Mouse (Mus musculus): ENCODE measurements around the gene Serpinb9g. TPM values are rescaled to one million over a fixed set of nuclear protein-coding genes. Genes with fewer than 3 reads are reported as not detected.
"Not testable (repeated sequence)": the region's sequence is repeated elsewhere in the genome, so short reads cannot be mapped to it uniquely, and the experiment has no call there.

Gene Serpinb9g
- polyA plus RNA-seq (2016; fragmentation: Nextera tagmentation; extraction: Ambion mirVana) = not detected in 2 replicates

- not testable (repeated sequence) for H3K27ac ChIP-seq; H3K9ac ChIP-seq; H3K4me1 ChIP-seq; H3K4me2 ChIP-seq (replicated peaks); ATAC-seq (ENCODE audit: low FRiP score); H3K4me3 ChIP-seq; H3K36me3 ChIP-seq; H3K27me3 ChIP-seq
- 83% methylated on average over 4 of the region's 4 CpGs for WGBS
- H3K9me3 ChIP-seq (replicated peaks) = peaks cover 14% of the 10 kb centered on the region; the same call in 1 of the 2 replicates
Observed at GRCm38 (mm10) chr13:33484490-33484889, at the start of gene Serpinb9g. TSS of gene Serpinb9g (plus strand) at chr13:33484790.

- 81% methylated on average over 3 of the region's 3 CpGs for WGBS
- not testable (repeated sequence) for H3K4me1 ChIP-seq; ATAC-seq (ENCODE audit: low FRiP score); H3K4me3 ChIP-seq; H3K36me3 ChIP-seq; H3K4me2 ChIP-seq (replicated peaks); H3K9ac ChIP-seq; H3K27me3 ChIP-seq; H3K27ac ChIP-seq
- peaks cover 14% of the 10 kb centered on the region; the same call in 1 of the 2 replicates for H3K9me3 ChIP-seq (replicated peaks)
Observed at GRCm38 (mm10) chr13:33483872-33484271, 718 bp upstream of the Serpinb9g start.

- Histone ChIP-seq H3K4me1 (no peaks in the 10 kb centered on the region), H3K4me2 (replicated peaks) (no peak overlapping the region), H3K27me3 (no peaks in the 10 kb centered on the region), H3K4me3 (no peak overlapping the region), H3K9ac (no peak overlapping the region), H3K9me3 (replicated peaks) (peaks cover 31% of the 10 kb centered on the region), H3K27ac (no peak overlapping the region), H3K36me3 (no peaks in the 10 kb centered on the region)
- ATAC-seq (ENCODE audit: low FRiP score) = no peak
Observed at GRCm38 (mm10) chr13:33524629-33525028, 40.0 kb downstream of the Serpinb9g start.

GRCm38 (mm10) chr13:33532814-33533213 is 48.2 kb downstream of the Serpinb9g start:
- Histone ChIP-seq H3K9me3 (replicated peaks) (peaks cover 9% of the 10 kb centered on the region; the same call in 1 of the 2 replicates), H3K9ac (no peak overlapping the region), H3K27me3 (no peaks in the 10 kb centered on the region), H3K27ac (no peak overlapping the region), H3K4me1 (no peaks in the 10 kb centered on the region), H3K4me2 (replicated peaks) (no peak overlapping the region), H3K36me3 (no peaks in the 10 kb centered on the region), H3K4me3 (no peak overlapping the region)
- ATAC-seq (ENCODE audit: low FRiP score) = no peak

Other genes starting within 250 kb of the Serpinb9g start
- not detected in 2 replicates for gene Serpinb9e, start 235.2 kb upstream of the Serpinb9g start, polyA plus RNA-seq (2016; fragmentation: Nextera tagmentation; extraction: Ambion mirVana)
- gene Serpinb9f, start 160.7 kb upstream of the Serpinb9g start, polyA plus RNA-seq (2016; fragmentation: Nextera tagmentation; extraction: Ambion mirVana) = not detected in 2 replicates
- gene Gm11397, start 89.0 kb upstream of the Serpinb9g start, polyA plus RNA-seq (2016; fragmentation: Nextera tagmentation; extraction: Ambion mirVana) = not detected in 2 replicates
- not detected in 2 replicates for gene Serpinb6d, start 176.6 kb downstream of the Serpinb9g start, polyA plus RNA-seq (2016; fragmentation: Nextera tagmentation; extraction: Ambion mirVana)